Mouse (Mus musculus) spleen, adult 2 months (tissue): ENCODE measurements around the gene Gse1. TPM values are rescaled to one million over a fixed set of nuclear protein-coding genes. Genes with fewer than 3 reads are reported as not detected.

Source experiments
- DNase-seq, 2 experiments: peaks; one replicate each; pipeline versions ENCODE4 v3.0.0 to v3.0.0-alpha.2; 2012 to 2021; ENCODE audit warnings: low spot score in 2 of 2, low read depth in 1 of 2
- H3K27ac ChIP-seq: fragments of 200-500 bp; 2 replicates; pipeline ENCODE4 v1.5.1; 2012; ENCODE audit warnings: low read length, inconsistent platforms; ENCODE audit not compliant: insufficient read depth
- H3K27me3 ChIP-seq: fragments of 200-500 bp; 2 replicates; pipeline ENCODE4 v1.6.1; 2012; ENCODE audit warnings: mild to moderate bottlenecking, moderate library complexity, low read length, inconsistent platforms; ENCODE audit not compliant: control insufficient read depth, insufficient read depth
- H3K36me3 ChIP-seq: fragments of 200-500 bp; 2 replicates; pipeline ENCODE4 v1.6.1; 2012; ENCODE audit warnings: mild to moderate bottlenecking, low read length, inconsistent platforms; ENCODE audit not compliant: control insufficient read depth, insufficient read depth
- H3K4me1 ChIP-seq: fragments of 200-500 bp; 2 replicates; pipeline ENCODE4 v1.6.1; 2011; ENCODE audit warnings: inconsistent platforms; ENCODE audit not compliant: control insufficient read depth, insufficient read depth, insufficient read length
- H3K4me3 ChIP-seq: fragments of 200-500 bp; 2 replicates; pipeline ENCODE4 v1.5.1; 2011; ENCODE audit warnings: mild to moderate bottlenecking, inconsistent platforms; ENCODE audit not compliant: insufficient read depth, insufficient read length; ENCODE audit errors: extremely low read depth
- CTCF ChIP-seq: fragments of 200-500 bp; IDR thresholded peaks from 2 replicates; pipeline ENCODE4 v1.5.1; 2011; ENCODE audit warnings: mild to moderate bottlenecking, inconsistent platforms; ENCODE audit not compliant: insufficient read depth, insufficient read length, insufficient replicate concordance; ENCODE audit errors: extremely low read depth
- POLR2A ChIP-seq: fragments of 200-500 bp; IDR thresholded peaks from 2 replicates; pipeline ENCODE4 v1.6.1; 2011; ENCODE audit warnings: low read depth, low read length, inconsistent platforms
- WGBS: fragments of 180-500 bp; shearing (Covaris S2); methylation state at CpG from one replicate; pipeline ENCODE4 v1.1.7; 2018; 5-methylcytosine and 5-hydroxymethylcytosine counted together
- polyA plus RNA-seq: library from polyadenylated mRNA; depleted of rRNA; stranded (reverse); fragments of >200 nt; gene quantifications from 2 replicates; pipeline ENCODE4 v1.2.3, GENCODE M21; 2012

Gene Gse1
- polyA plus RNA-seq, 1 experiment, result 39.2 TPM

DNA sequence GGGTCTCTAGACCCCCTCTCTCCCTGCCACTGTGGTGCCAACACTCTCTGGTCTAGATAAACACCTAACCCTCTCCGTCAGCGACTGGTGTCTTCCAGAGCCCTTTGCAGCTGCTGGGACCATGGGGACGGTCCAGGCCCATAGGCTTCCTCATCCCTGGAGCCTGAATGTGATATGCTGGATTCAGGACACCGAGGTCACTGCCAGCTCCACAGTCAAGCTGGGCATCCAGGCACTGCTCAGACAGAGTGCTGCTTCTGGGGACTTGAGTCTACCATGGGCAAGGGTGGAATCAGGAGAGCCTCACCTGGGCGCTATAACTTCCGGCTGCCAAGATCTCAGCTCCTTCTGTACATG lies 154.9 kb downstream of the Gse1 start:
- no peaks in the 10 kb centered on the region for H3K27me3 ChIP-seq
- H3K36me3 ChIP-seq, result no peaks in the 10 kb centered on the region
- WGBS, result 85% methylated on average over 6 of the region's 6 CpGs
- H3K4me3 ChIP-seq, result no peak overlapping the region
- H3K4me1 ChIP-seq, result no peaks in the 10 kb centered on the region
- no peak for DNase-seq
- TF ChIP-seq CTCF, result no peak
- TF ChIP-seq POLR2A, result no peak
- no peak overlapping the region for H3K27ac ChIP-seq

- Histone ChIP-seq H3K36me3 (no peaks in the 10 kb centered on the region), H3K4me1 (no peaks in the 10 kb centered on the region), H3K27me3 (no peaks in the 10 kb centered on the region), H3K27ac (no peak overlapping the region), H3K4me3 (no peak overlapping the region)
- WGBS, result 53% methylated on average over 6 of the region's 6 CpGs
- no peak for DNase-seq
- TF ChIP-seq CTCF (no peak), POLR2A (no peak)
These were observed 155.5 kb downstream of the Gse1 start for GRCm38 (mm10) chr8:120383713-120384112.

- TF ChIP-seq POLR2A (no peak), CTCF (0 out of 2 replicates have a peak, but pooled peaks have one; percentile 4)
- no peak for DNase-seq
- no peak overlapping the region for H3K27ac ChIP-seq
- no peak overlapping the region for H3K4me3 ChIP-seq
- no peaks in the 10 kb centered on the region for H3K36me3 ChIP-seq
- no peaks in the 10 kb centered on the region for H3K4me1 ChIP-seq
- H3K27me3 ChIP-seq, result no peaks in the 10 kb centered on the region
These were observed 156.5 kb downstream of the Gse1 start for GRCm38 (mm10) chr8:120384745-120385144.

DNA sequence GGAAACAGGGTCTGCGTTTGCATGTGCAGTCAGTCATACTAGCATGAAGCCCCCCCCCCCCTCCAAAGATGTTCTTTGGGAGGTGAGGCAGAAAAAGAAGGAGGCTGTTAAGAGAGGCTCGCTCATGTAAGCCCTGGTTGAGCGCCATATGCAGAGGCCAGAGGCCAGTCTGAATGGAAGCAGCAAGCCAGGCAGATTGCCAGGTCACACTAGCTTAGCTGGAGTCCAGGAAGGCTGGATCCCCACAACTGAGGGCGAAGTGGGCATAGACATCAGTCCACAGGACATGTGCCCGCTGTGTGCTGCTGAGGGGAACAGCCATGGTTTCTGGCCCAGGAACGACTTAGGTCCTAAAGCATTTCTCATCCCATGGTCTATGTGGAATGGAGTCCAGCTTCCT lies 160.0 kb downstream of the Gse1 start:
- Histone ChIP-seq H3K27ac (no peak overlapping the region), H3K4me3 (no peak overlapping the region), H3K4me1 (peaks cover 7% of the 10 kb centered on the region; the same call in 1 of the 2 replicates), H3K36me3 (no peaks in the 10 kb centered on the region), H3K27me3 (no peaks in the 10 kb centered on the region)
- 94% methylated on average over 6 of the region's 6 CpGs for WGBS
- TF ChIP-seq CTCF (no peak), POLR2A (no peak)
- DNase-seq, result no peak

GRCm38 (mm10) chr8:120390598-120390997 lies 162.3 kb downstream of the Gse1 start:
- no peak for TF ChIP-seq CTCF
- no peak for TF ChIP-seq POLR2A
- Histone ChIP-seq H3K27me3 (no peaks in the 10 kb centered on the region), H3K36me3 (no peaks in the 10 kb centered on the region), H3K4me1 (peaks cover 7% of the 10 kb centered on the region; the same call in 1 of the 2 replicates), H3K27ac (no peak overlapping the region), H3K4me3 (no peak overlapping the region)
- 45% methylated on average over 7 of the region's 7 CpGs for WGBS
- DNase-seq, result no peak

DNA sequence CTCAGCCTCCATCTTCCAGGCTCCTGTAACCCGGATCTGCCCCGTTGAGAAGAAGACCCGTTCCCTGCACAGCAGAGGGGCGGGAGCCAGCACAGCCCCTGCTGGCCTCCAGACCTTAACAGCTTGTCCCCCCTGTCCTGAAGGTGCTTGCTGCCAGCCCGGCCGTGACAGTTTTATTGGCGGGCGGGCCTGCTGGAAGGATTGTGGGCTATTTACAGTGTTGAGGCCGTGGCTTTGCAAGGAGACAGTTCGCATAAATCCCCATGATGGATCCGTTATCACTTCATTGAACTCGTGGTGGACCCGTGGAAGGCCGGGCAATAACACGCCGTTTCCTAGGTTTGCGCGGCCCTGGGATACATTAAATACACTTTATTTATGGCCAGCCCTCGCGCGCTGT lies 163.6 kb downstream of the Gse1 start:
- WGBS, result 90% methylated on average over 21 of the region's 21 CpGs
- Histone ChIP-seq H3K27me3 (no peaks in the 10 kb centered on the region), H3K27ac (no peak overlapping the region), H3K4me1 (peaks cover 7% of the 10 kb centered on the region; the same call in 1 of the 2 replicates), H3K36me3 (no peaks in the 10 kb centered on the region), H3K4me3 (no peak overlapping the region)
- DNase-seq, result no peak
- TF ChIP-seq POLR2A (no peak), CTCF (no peak)

DNA sequence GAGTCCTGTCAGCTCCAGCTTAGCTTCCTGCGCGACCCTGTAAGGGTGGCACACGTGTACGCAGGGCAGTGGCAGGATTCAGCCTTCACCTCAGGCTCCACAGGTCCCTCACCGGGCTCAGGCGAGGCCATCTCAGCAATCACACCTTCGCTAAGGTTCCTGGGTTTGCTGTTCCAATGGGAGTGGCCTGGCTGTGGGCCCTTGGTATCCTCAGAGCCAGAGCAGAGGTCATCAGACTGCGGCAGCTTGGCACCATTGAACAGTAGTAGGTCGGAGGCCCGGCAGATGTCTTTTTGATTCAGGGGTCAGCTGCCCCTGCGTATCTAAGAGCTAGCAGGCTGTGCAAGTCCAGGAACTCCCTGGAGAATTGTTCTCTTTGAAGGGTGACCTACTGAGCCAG lies 164.8 kb downstream of the Gse1 start:
- H3K27ac ChIP-seq, result no peak overlapping the region
- peaks cover 7% of the 10 kb centered on the region for H3K4me1 ChIP-seq
- TF ChIP-seq POLR2A, result no peak
- TF ChIP-seq CTCF, result no peak
- no peak overlapping the region for H3K4me3 ChIP-seq
- no peak for DNase-seq
- WGBS, result 87% methylated on average over 11 of the region's 11 CpGs
- H3K36me3 ChIP-seq, result no peaks in the 10 kb centered on the region
- no peaks in the 10 kb centered on the region for H3K27me3 ChIP-seq
